Mouse (Mus musculus): Measurements from ENCODE around the gene Efna1. TPM values are rescaled to one million over a fixed set of nuclear protein-coding genes. Genes with fewer than 3 reads are reported as not detected.
A peak's percentile ranks its signal among the peaks of the same experiment; 100 is the strongest.

Gene Efna1
- polyA plus RNA-seq, 1 experiment from 2014 or later, result 33.3 TPM

- 0 out of 2 replicates have a peak, but pooled peaks cover 9% of the 10 kb centered on the region for H3K27me3 ChIP-seq (replicated peaks)
- H3K27ac ChIP-seq (replicated peaks), result no peak overlapping the region
- ATAC-seq (ENCODE audit: extremely low read depth, insufficient number of reproducible peaks, low FRiP score, low TSS enrichment), result no peak
- H3K4me1 ChIP-seq, result peaks cover 20% of the 10 kb centered on the region
- H3K4me2 ChIP-seq, result no peak overlapping the region
- no peaks in the 10 kb centered on the region for H3K36me3 ChIP-seq
- H3K9ac ChIP-seq, result no peak overlapping the region
- 81% methylated on average over 5 of the region's 5 CpGs for WGBS
- no peak overlapping the region for H3K4me3 ChIP-seq
- no peaks in the 10 kb centered on the region for H3K9me3 ChIP-seq
Observed at GRCm38 (mm10) chr3:89254994-89255393, 25.9 kb downstream of the Efna1 start.

DNA sequence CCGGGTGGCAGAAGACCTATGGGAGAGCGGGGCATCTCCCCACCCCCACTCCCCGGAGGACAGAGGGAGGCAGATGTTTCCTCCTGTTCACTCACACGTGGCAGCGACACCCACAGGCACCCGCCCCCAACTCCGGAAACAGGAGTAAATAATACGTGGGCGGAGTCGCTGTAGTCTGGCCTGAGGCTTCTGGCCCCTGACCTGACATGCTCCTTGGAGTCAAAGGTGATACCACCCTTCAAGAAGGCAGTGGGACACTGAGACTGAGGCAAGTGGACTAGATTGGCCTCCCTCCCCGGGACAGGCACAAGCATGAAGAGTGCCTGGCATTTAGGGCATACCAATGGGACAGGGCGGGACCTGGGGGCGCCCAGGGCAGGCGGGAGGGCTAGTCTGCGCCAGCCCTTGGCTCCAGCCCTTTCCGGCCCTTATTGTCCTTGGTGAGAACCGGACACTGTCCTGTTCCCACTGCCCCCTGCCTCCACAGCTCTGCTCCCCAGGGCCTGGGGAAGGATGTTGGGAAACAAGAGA lies 29.5 kb downstream of the Efna1 start:
- Histone ChIP-seq H3K4me3 (no peak overlapping the region), H3K9ac (peak overlapping the region; percentile 41)
- 11% methylated on average over 17 of the region's 17 CpGs for WGBS

DNA sequence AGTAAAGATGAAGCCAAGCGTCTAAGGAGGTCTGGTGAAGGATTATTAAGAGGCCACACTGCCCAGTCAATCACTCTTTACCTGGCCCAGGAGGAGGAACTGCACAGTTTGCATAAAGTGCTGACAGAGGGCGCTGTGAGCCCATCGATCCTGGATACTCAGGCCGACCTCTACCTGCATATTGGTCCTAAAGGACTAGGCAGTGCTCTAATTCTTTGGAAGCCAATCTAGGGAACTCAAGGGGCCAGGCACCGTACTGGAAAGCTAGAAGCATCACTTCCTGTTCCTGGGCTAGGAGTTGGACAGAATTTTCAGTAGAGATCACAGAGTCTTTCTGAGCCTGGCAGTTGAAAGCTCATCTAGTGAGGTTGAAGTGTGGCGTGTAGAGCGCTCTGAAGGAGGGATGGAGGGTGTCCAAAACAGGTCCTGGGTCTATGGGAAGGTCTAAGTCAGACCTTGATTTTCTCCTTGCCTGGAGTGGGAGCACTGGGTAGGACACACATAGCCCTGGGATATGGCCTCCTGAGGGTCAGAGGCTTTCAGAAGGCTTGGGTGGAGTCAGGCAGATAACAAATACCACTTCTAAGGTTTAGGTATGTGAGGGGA lies 30.4 kb downstream of the Efna1 start:
- Histone ChIP-seq H3K4me3 (no peak overlapping the region), H3K4me2 (peak overlapping the region; percentile 45; the same call in 1 of the 2 replicates), H3K9me3 (no peaks in the 10 kb centered on the region), H3K9ac (no peak overlapping the region), H3K27ac (replicated peaks) (peak overlapping the region; percentile 63; the same call in 1 of the 2 replicates), H3K4me1 (peaks cover 36% of the 10 kb centered on the region), H3K36me3 (peaks cover 27% of the 10 kb centered on the region), H3K27me3 (replicated peaks) (peaks cover 2% of the 10 kb centered on the region)
- 15% methylated on average over 7 of the region's 7 CpGs for WGBS
- no peak for ATAC-seq (ENCODE audit: extremely low read depth, insufficient number of reproducible peaks, low FRiP score, low TSS enrichment)

More for the DNA sequence above, 29.5 kb downstream of the Efna1 start:
- peaks cover 27% of the 10 kb centered on the region for H3K36me3 ChIP-seq
- peak overlapping the region; percentile 45 for H3K4me2 ChIP-seq
- peaks cover 30% of the 10 kb centered on the region for H3K4me1 ChIP-seq
- H3K27ac ChIP-seq (replicated peaks), result peak overlapping the region; percentile 63
- no peak for ATAC-seq (ENCODE audit: extremely low read depth, insufficient number of reproducible peaks, low FRiP score, low TSS enrichment)
- H3K9me3 ChIP-seq, result no peaks in the 10 kb centered on the region
- H3K27me3 ChIP-seq (replicated peaks), result no peaks in the 10 kb centered on the region

GRCm38 (mm10) chr3:89247466-89247865 lies 33.5 kb downstream of the Efna1 start:
- H3K27me3 ChIP-seq (replicated peaks), result peaks cover 30% of the 10 kb centered on the region
- peak overlapping the region; percentile 91 for H3K4me2 ChIP-seq
- H3K27ac ChIP-seq (replicated peaks), result no peak overlapping the region
- ATAC-seq (ENCODE audit: extremely low read depth, insufficient number of reproducible peaks, low FRiP score, low TSS enrichment), result no peak
- peak overlapping the region; percentile 92 for H3K9ac ChIP-seq
- H3K9me3 ChIP-seq, result no peaks in the 10 kb centered on the region
- peak overlapping the region; percentile 78 for H3K4me3 ChIP-seq
- 86% methylated on average over 4 of the region's 4 CpGs for WGBS
- H3K36me3 ChIP-seq, result peaks cover 27% of the 10 kb centered on the region
- peaks cover 57% of the 10 kb centered on the region for H3K4me1 ChIP-seq

GRCm38 (mm10) chr3:89246261-89247100 lies 34.5 kb downstream of the Efna1 start, which contains the start of gene Trim46:
Gene Trim46, minus strand, starts transcription at chr3:89246309.
- H3K36me3 ChIP-seq, result peaks cover 27% of the 10 kb centered on the region
- H3K27ac ChIP-seq (replicated peaks), result peak within 1 kb of the TSS; percentile 82
- H3K4me2 ChIP-seq, result peak within 1 kb of the TSS; percentile 91
- peaks cover 30% of the 10 kb centered on the region for H3K27me3 ChIP-seq (replicated peaks)
- peak within 1 kb of the TSS; percentile 78 for H3K4me3 ChIP-seq
- H3K9ac ChIP-seq, result peak within 1 kb of the TSS; percentile 92
- ATAC-seq (ENCODE audit: extremely low read depth, insufficient number of reproducible peaks, low FRiP score, low TSS enrichment), result peak; percentile 56
- WGBS, result under 1% methylated on average over 42 of the region's 42 CpGs
- peaks cover 48% of the 10 kb centered on the region for H3K4me1 ChIP-seq
- H3K9me3 ChIP-seq, result no peaks in the 10 kb centered on the region

- H3K9ac ChIP-seq, result peak within 1 kb of the TSS; percentile 92
- peak within 1 kb of the TSS; percentile 91 for H3K4me2 ChIP-seq
- H3K9me3 ChIP-seq, result no peaks in the 10 kb centered on the region
- ATAC-seq (ENCODE audit: extremely low read depth, insufficient number of reproducible peaks, low FRiP score, low TSS enrichment), result 0 out of 2 replicates have a peak, but pooled peaks have one; percentile 9
- WGBS, result 6% methylated on average over 20 of the region's 20 CpGs
- peak within 1 kb of the TSS; percentile 82 for H3K27ac ChIP-seq (replicated peaks)
- H3K4me3 ChIP-seq, result peak within 1 kb of the TSS; percentile 78
- H3K36me3 ChIP-seq, result peaks cover 27% of the 10 kb centered on the region
- peaks cover 41% of the 10 kb centered on the region for H3K4me1 ChIP-seq
- H3K27me3 ChIP-seq (replicated peaks), result peaks cover 30% of the 10 kb centered on the region
Observed at GRCm38 (mm10) chr3:89245688-89246171, 35.2 kb downstream of the Efna1 start, which contains the start of gene Krtcap2. Gene Krtcap2, plus strand, starts transcription at chr3:89245966.

GRCm38 (mm10) chr3:89244982-89245687 lies 35.8 kb downstream of the Efna1 start:
- H3K4me3 ChIP-seq, result peak overlapping the region; percentile 78
- H3K27ac ChIP-seq (replicated peaks), result no peak overlapping the region
- H3K27me3 ChIP-seq (replicated peaks), result peaks cover 30% of the 10 kb centered on the region
- peak overlapping the region; percentile 91 for H3K4me2 ChIP-seq
- H3K9me3 ChIP-seq, result no peaks in the 10 kb centered on the region
- H3K9ac ChIP-seq, result peak overlapping the region; percentile 63
- ATAC-seq (ENCODE audit: extremely low read depth, insufficient number of reproducible peaks, low FRiP score, low TSS enrichment), result no peak
- WGBS, result 2% methylated on average over 20 of the region's 26 CpGs
- H3K4me1 ChIP-seq, result peaks cover 38% of the 10 kb centered on the region
- H3K36me3 ChIP-seq, result peaks cover 27% of the 10 kb centered on the region

GRCm38 (mm10) chr3:89244158-89244981 lies 36.6 kb downstream of the Efna1 start:
- Histone ChIP-seq H3K4me2 (peak overlapping the region; percentile 91), H3K27ac (replicated peaks) (no peak overlapping the region), H3K9me3 (no peaks in the 10 kb centered on the region), H3K4me3 (peak overlapping the region; percentile 78), H3K27me3 (replicated peaks) (peaks cover 32% of the 10 kb centered on the region), H3K4me1 (peaks cover 38% of the 10 kb centered on the region), H3K9ac (peak overlapping the region; percentile 63), H3K36me3 (peaks cover 21% of the 10 kb centered on the region)
- ATAC-seq (ENCODE audit: extremely low read depth, insufficient number of reproducible peaks, low FRiP score, low TSS enrichment), result no peak
- WGBS, result 16% methylated on average over 25 of the region's 25 CpGs

- H3K4me3 ChIP-seq, result 0 out of 2 replicates have a peak overlapping the region, but pooled peaks have one; percentile 3
- ATAC-seq (ENCODE audit: extremely low read depth, insufficient number of reproducible peaks, low FRiP score, low TSS enrichment), result no peak
- peak overlapping the region; percentile 57; the same call in 1 of the 2 replicates for H3K9ac ChIP-seq
- 13% methylated on average over 14 of the region's 14 CpGs for WGBS
- H3K27me3 ChIP-seq (replicated peaks), result peaks cover 39% of the 10 kb centered on the region
- H3K36me3 ChIP-seq, result peaks cover 13% of the 10 kb centered on the region
- H3K4me2 ChIP-seq, result peak overlapping the region; percentile 91
- no peaks in the 10 kb centered on the region for H3K9me3 ChIP-seq
- H3K4me1 ChIP-seq, result peaks cover 38% of the 10 kb centered on the region
- H3K27ac ChIP-seq (replicated peaks), result no peak overlapping the region
Observed at GRCm38 (mm10) chr3:89243609-89244008, 37.3 kb downstream of the Efna1 start.

GRCm38 (mm10) chr3:89242331-89242895 lies 38.5 kb downstream of the Efna1 start:
- Histone ChIP-seq H3K9ac (no peak overlapping the region), H3K36me3 (peaks cover 1% of the 10 kb centered on the region; the same call in 1 of the 2 replicates), H3K4me3 (no peak overlapping the region), H3K4me1 (peaks cover 35% of the 10 kb centered on the region), H3K27me3 (replicated peaks) (peaks cover 49% of the 10 kb centered on the region), H3K9me3 (no peaks in the 10 kb centered on the region), H3K4me2 (no peak overlapping the region), H3K27ac (replicated peaks) (no peak overlapping the region)
- WGBS, result 65% methylated on average over 9 of the region's 9 CpGs
- ATAC-seq (ENCODE audit: extremely low read depth, insufficient number of reproducible peaks, low FRiP score, low TSS enrichment), result no peak

Data from heart, embryonic 13.5 days (tissue).